Mouse (Mus musculus): ENCODE results near the gene Ift27. TPM values are rescaled to one million over a fixed set of nuclear protein-coding genes. Genes with fewer than 3 reads are reported as not detected.

The Ift27 gene
- polyA plus RNA-seq, 1 experiment: 46.2 TPM

GRCm38 (mm10) chr15:78172256-78172898 lies 1.5 kb downstream of the Ift27 start:
- Histone ChIP-seq H3K4me3 (ENCODE audit: insufficient read depth, low read depth, low read length) (no peak overlapping the region), H3K27ac (ENCODE audit: insufficient read depth, low read depth, low read length) (no peak overlapping the region), H3K4me1 (ENCODE audit: control insufficient read depth, insufficient read depth, low read length) (peaks cover 4% of the 10 kb centered on the region; the same call in 1 of the 2 replicates), H3K36me3 (ENCODE audit: control insufficient read depth, insufficient read depth, low read length) (no peaks in the 10 kb centered on the region), H3K27me3 (replicated peaks; ENCODE audit: control insufficient read depth, insufficient read depth, low read length) (no peaks in the 10 kb centered on the region)
- 75% methylated on average over 11 of the region's 11 CpGs for WGBS
- DNase-seq: no peak
- TF ChIP-seq POLR2A (IDR thresholded peaks at IDR 0.05; ENCODE audit: low read depth, low read length) (no peak), CTCF (conservative IDR thresholded peaks at IDR 0.05; ENCODE audit: insufficient read depth, insufficient read length, low read depth, low read length) (no peak)

- Histone ChIP-seq H3K4me1 (ENCODE audit: control insufficient read depth, insufficient read depth, low read length) (peaks cover 4% of the 10 kb centered on the region; the same call in 1 of the 2 replicates), H3K27ac (ENCODE audit: insufficient read depth, low read depth, low read length) (no peak overlapping the region), H3K36me3 (ENCODE audit: control insufficient read depth, insufficient read depth, low read length) (no peaks in the 10 kb centered on the region), H3K27me3 (replicated peaks; ENCODE audit: control insufficient read depth, insufficient read depth, low read length) (no peaks in the 10 kb centered on the region), H3K4me3 (ENCODE audit: insufficient read depth, low read depth, low read length) (no peak overlapping the region)
- no peak for DNase-seq
- TF ChIP-seq CTCF (conservative IDR thresholded peaks at IDR 0.05; ENCODE audit: insufficient read depth, insufficient read length, low read depth, low read length): no peak
- no peak for TF ChIP-seq POLR2A (IDR thresholded peaks at IDR 0.05; ENCODE audit: low read depth, low read length)
- 92% methylated on average over 10 of the region's 10 CpGs for WGBS
These were observed 2.3 kb downstream of the Ift27 start for GRCm38 (mm10) chr15:78171651-78172050.

- no peak overlapping the region for H3K27ac ChIP-seq (ENCODE audit: insufficient read depth, low read depth, low read length)
These were observed 3.2 kb downstream of the Ift27 start for GRCm38 (mm10) chr15:78170708-78171107.

GRCm38 (mm10) chr15:78169566-78169965 lies 4.3 kb downstream of the Ift27 start:
- no peaks in the 10 kb centered on the region for H3K36me3 ChIP-seq (ENCODE audit: control insufficient read depth, insufficient read depth, low read length)
- H3K27ac ChIP-seq (ENCODE audit: insufficient read depth, low read depth, low read length): no peak overlapping the region
- TF ChIP-seq CTCF (conservative IDR thresholded peaks at IDR 0.05; ENCODE audit: insufficient read depth, insufficient read length, low read depth, low read length) (no peak), POLR2A (IDR thresholded peaks at IDR 0.05; ENCODE audit: low read depth, low read length) (no peak)
- WGBS: 84% methylated on average over 11 of the region's 11 CpGs
- DNase-seq: no peak
- H3K4me1 ChIP-seq (ENCODE audit: control insufficient read depth, insufficient read depth, low read length): peaks cover under 1% of the 10 kb centered on the region; the same call in 1 of the 2 replicates
- no peaks in the 10 kb centered on the region for H3K27me3 ChIP-seq (replicated peaks; ENCODE audit: control insufficient read depth, insufficient read depth, low read length)
- no peak overlapping the region for H3K4me3 ChIP-seq (ENCODE audit: insufficient read depth, low read depth, low read length)

More at GRCm38 (mm10) chr15:78170708-78171107, 3.2 kb downstream of the Ift27 start:
- peaks cover 4% of the 10 kb centered on the region; the same call in 1 of the 2 replicates for H3K4me1 ChIP-seq (ENCODE audit: control insufficient read depth, insufficient read depth, low read length)
- 89% methylated on average over 15 of the region's 15 CpGs for WGBS
- H3K36me3 ChIP-seq (ENCODE audit: control insufficient read depth, insufficient read depth, low read length): no peaks in the 10 kb centered on the region
- TF ChIP-seq CTCF (conservative IDR thresholded peaks at IDR 0.05; ENCODE audit: insufficient read depth, insufficient read length, low read depth, low read length): no peak
- no peak for TF ChIP-seq POLR2A (IDR thresholded peaks at IDR 0.05; ENCODE audit: low read depth, low read length)
- no peaks in the 10 kb centered on the region for H3K27me3 ChIP-seq (replicated peaks; ENCODE audit: control insufficient read depth, insufficient read depth, low read length)
- H3K4me3 ChIP-seq (ENCODE audit: insufficient read depth, low read depth, low read length): no peak overlapping the region
- no peak for DNase-seq

GRCm38 (mm10) chr15:78165292-78165691 lies 8.6 kb downstream of the Ift27 start:
- WGBS: 84% methylated on average over 4 of the region's 4 CpGs
- H3K27me3 ChIP-seq (replicated peaks; ENCODE audit: control insufficient read depth, insufficient read depth, low read length): no peaks in the 10 kb centered on the region
- TF ChIP-seq CTCF (conservative IDR thresholded peaks at IDR 0.05; ENCODE audit: insufficient read depth, insufficient read length, low read depth, low read length): no peak
- no peak for TF ChIP-seq POLR2A (IDR thresholded peaks at IDR 0.05; ENCODE audit: low read depth, low read length)
- H3K4me3 ChIP-seq (ENCODE audit: insufficient read depth, low read depth, low read length): no peak overlapping the region
- DNase-seq: no peak
- H3K36me3 ChIP-seq (ENCODE audit: control insufficient read depth, insufficient read depth, low read length): no peaks in the 10 kb centered on the region
- no peak overlapping the region for H3K27ac ChIP-seq (ENCODE audit: insufficient read depth, low read depth, low read length)
- H3K4me1 ChIP-seq (ENCODE audit: control insufficient read depth, insufficient read depth, low read length): no peaks in the 10 kb centered on the region

- no peak overlapping the region for H3K27ac ChIP-seq (ENCODE audit: insufficient read depth, low read depth, low read length)
- no peaks in the 10 kb centered on the region for H3K27me3 ChIP-seq (replicated peaks; ENCODE audit: control insufficient read depth, insufficient read depth, low read length)
- WGBS: 91% methylated on average over 11 of the region's 11 CpGs
- TF ChIP-seq POLR2A (IDR thresholded peaks at IDR 0.05; ENCODE audit: low read depth, low read length) (no peak), CTCF (conservative IDR thresholded peaks at IDR 0.05; ENCODE audit: insufficient read depth, insufficient read length, low read depth, low read length) (no peak)
- no peak for DNase-seq
- H3K36me3 ChIP-seq (ENCODE audit: control insufficient read depth, insufficient read depth, low read length): no peaks in the 10 kb centered on the region
- H3K4me3 ChIP-seq (ENCODE audit: insufficient read depth, low read depth, low read length): no peak overlapping the region
- no peaks in the 10 kb centered on the region for H3K4me1 ChIP-seq (ENCODE audit: control insufficient read depth, insufficient read depth, low read length)
These were observed 9.4 kb downstream of the Ift27 start for GRCm38 (mm10) chr15:78164466-78164865.

- TF ChIP-seq POLR2A (IDR thresholded peaks at IDR 0.05; ENCODE audit: low read depth, low read length): no peak
- no peak for TF ChIP-seq CTCF (conservative IDR thresholded peaks at IDR 0.05; ENCODE audit: insufficient read depth, insufficient read length, low read depth, low read length)
- Histone ChIP-seq H3K4me1 (ENCODE audit: control insufficient read depth, insufficient read depth, low read length) (no peaks in the 10 kb centered on the region), H3K4me3 (ENCODE audit: insufficient read depth, low read depth, low read length) (no peak overlapping the region), H3K27me3 (replicated peaks; ENCODE audit: control insufficient read depth, insufficient read depth, low read length) (no peaks in the 10 kb centered on the region), H3K36me3 (ENCODE audit: control insufficient read depth, insufficient read depth, low read length) (no peaks in the 10 kb centered on the region), H3K27ac (ENCODE audit: insufficient read depth, low read depth, low read length) (no peak overlapping the region)
- 66% methylated on average over 9 of the region's 9 CpGs for WGBS
- no peak for DNase-seq
These were observed 12.0 kb downstream of the Ift27 start for GRCm38 (mm10) chr15:78161946-78162345.
